Mouse (Mus musculus) embryonic facial prominence, embryonic 13.5 days (tissue): ENCODE data around the gene Uri1. TPM values are rescaled to one million over a fixed set of nuclear protein-coding genes. Genes with fewer than 3 reads are reported as not detected.
A peak's percentile ranks its signal among the peaks of the same experiment; 100 is the strongest.

Experiments
- ATAC-seq: fragments of 200-750 bp; cut with Nextera tagmentation; 2 replicates; pipeline ENCODE4 v1.8.0; 2017; ENCODE audit warnings: low read depth; ENCODE audit not compliant: insufficient number of reproducible peaks, insufficient read depth, low FRiP score, low TSS enrichment
- H3K27ac ChIP-seq: fragments of 300-500 bp; sonication (generic); 2 replicates; pipeline ENCODE4 v1.5.1; 2015; ENCODE audit warnings: moderate library complexity, mild to moderate bottlenecking, inconsistent platforms
- H3K27me3 ChIP-seq: fragments of 300-500 bp; sonication (generic); 2 replicates; pipeline ENCODE4 v1.6.1; 2015; ENCODE audit warnings: mild to moderate bottlenecking, inconsistent platforms
- H3K36me3 ChIP-seq: fragments of 300-500 bp; sonication (generic); 2 replicates; pipeline ENCODE4 v1.6.1; 2015; ENCODE audit warnings: mild to moderate bottlenecking, inconsistent platforms
- H3K4me1 ChIP-seq: fragments of 300-500 bp; sonication (generic); 2 replicates; pipeline ENCODE4 v1.6.1; 2015; ENCODE audit warnings: inconsistent platforms
- H3K4me2 ChIP-seq: fragments of 300-500 bp; sonication (generic); 2 replicates; pipeline ENCODE4 v1.6.1; 2015; ENCODE audit warnings: moderate library complexity, mild to moderate bottlenecking, inconsistent platforms
- H3K4me3 ChIP-seq: fragments of 300-500 bp; sonication (generic); 2 replicates; pipeline ENCODE4 v1.5.1; 2015; ENCODE audit warnings: mild to moderate bottlenecking, inconsistent platforms
- H3K9ac ChIP-seq: fragments of 300-500 bp; sonication (generic); 2 replicates; pipeline ENCODE4 v1.6.1; 2015; ENCODE audit warnings: mild to moderate bottlenecking, inconsistent platforms
- H3K9me3 ChIP-seq: fragments of 300-500 bp; sonication (generic); 2 replicates; pipeline ENCODE4 v1.6.1; 2016; ENCODE audit warnings: inconsistent platforms
- WGBS: fragments of 180-500 bp; shearing (Covaris S2); methylation state at CpG from one replicate; pipeline ENCODE4 v1.1.7; 2015; ENCODE audit warnings: mixed read lengths; 5-methylcytosine and 5-hydroxymethylcytosine counted together
- polyA plus RNA-seq: library from polyadenylated mRNA; unstranded; fragments of >200 nt; fragmentation: Nextera tagmentation; extraction: Ambion mirVana; gene quantifications from 2 replicates; pipeline ENCODE4 v1.2.1, GENCODE M21; 2015

The Uri1 gene
- polyA plus RNA-seq, 1 experiment from 2014 or later, result 44.4 TPM

GRCm38 (mm10) chr7:37918926-37919325 is 104.4 kb downstream of the Uri1 start:
- peaks cover 14% of the 10 kb centered on the region for H3K4me1 ChIP-seq
- H3K9me3 ChIP-seq, result 0 out of 2 replicates have a peak, but pooled peaks cover 3% of the 10 kb centered on the region
- H3K36me3 ChIP-seq, result no peaks in the 10 kb centered on the region
- H3K4me3 ChIP-seq, result no peak overlapping the region
- 53% methylated on average over 10 of the region's 10 CpGs for WGBS
- H3K4me2 ChIP-seq, result no peak overlapping the region
- no peaks in the 10 kb centered on the region for H3K27me3 ChIP-seq
- H3K9ac ChIP-seq, result no peak overlapping the region
- ATAC-seq, result no peak
- no peak overlapping the region for H3K27ac ChIP-seq

- no peak overlapping the region for H3K4me2 ChIP-seq
- 58% methylated on average over 18 of the region's 18 CpGs for WGBS
- no peak for ATAC-seq
- H3K36me3 ChIP-seq, result no peaks in the 10 kb centered on the region
- H3K9me3 ChIP-seq, result no peaks in the 10 kb centered on the region
- H3K4me1 ChIP-seq, result peaks cover 14% of the 10 kb centered on the region
- peak overlapping the region; percentile 27; the same call in 1 of the 2 replicates for H3K9ac ChIP-seq
- H3K4me3 ChIP-seq, result no peak overlapping the region
- no peak overlapping the region for H3K27ac ChIP-seq
- no peaks in the 10 kb centered on the region for H3K27me3 ChIP-seq
Observed at GRCm38 (mm10) chr7:37916762-37917439, 106.5 kb downstream of the Uri1 start.

- Histone ChIP-seq H3K9ac (no peak overlapping the region), H3K4me3 (no peak overlapping the region), H3K36me3 (no peaks in the 10 kb centered on the region)
Observed at GRCm38 (mm10) chr7:37911802-37912122, 111.6 kb downstream of the Uri1 start.

GRCm38 (mm10) chr7:37911114-37911801 is 112.1 kb downstream of the Uri1 start:
- Histone ChIP-seq H3K27me3 (no peaks in the 10 kb centered on the region), H3K36me3 (no peaks in the 10 kb centered on the region), H3K4me1 (peaks cover 10% of the 10 kb centered on the region; the same call in 1 of the 2 replicates), H3K4me3 (no peak overlapping the region), H3K27ac (no peak overlapping the region), H3K9ac (no peak overlapping the region), H3K4me2 (no peak overlapping the region), H3K9me3 (no peaks in the 10 kb centered on the region)
- WGBS, result 42% methylated on average over 5 of the region's 5 CpGs
- no peak for ATAC-seq

More at GRCm38 (mm10) chr7:37911802-37912122, 111.6 kb downstream of the Uri1 start:
- Histone ChIP-seq H3K27me3 (no peaks in the 10 kb centered on the region), H3K4me1 (peaks cover 14% of the 10 kb centered on the region), H3K27ac (no peak overlapping the region), H3K9me3 (no peaks in the 10 kb centered on the region), H3K4me2 (no peak overlapping the region)
- ATAC-seq, result no peak
- 13% methylated on average over 3 of the region's 3 CpGs for WGBS

- 86% methylated on average over 9 of the region's 9 CpGs for WGBS
- no peak overlapping the region for H3K9ac ChIP-seq
- no peaks in the 10 kb centered on the region for H3K27me3 ChIP-seq
- no peaks in the 10 kb centered on the region for H3K36me3 ChIP-seq
- ATAC-seq, result no peak
- H3K4me2 ChIP-seq, result no peak overlapping the region
- no peak overlapping the region for H3K4me3 ChIP-seq
- H3K27ac ChIP-seq, result no peak overlapping the region
- peaks cover 10% of the 10 kb centered on the region; the same call in 1 of the 2 replicates for H3K4me1 ChIP-seq
- H3K9me3 ChIP-seq, result no peaks in the 10 kb centered on the region
Observed at GRCm38 (mm10) chr7:37910161-37910560, 113.2 kb downstream of the Uri1 start.

Other genes with a start within 250 kb of the Uri1 start
- gene Zfp536, start 249.9 kb downstream of the Uri1 start, polyA plus RNA-seq, result 5.9 and 7.1 TPM in 2 replicates
- gene Ccne1, start 84.0 kb upstream of the Uri1 start, polyA plus RNA-seq, result 55.2 and 61.4 TPM in 2 replicates
- gene 1600014C10Rik, start 159.7 kb upstream of the Uri1 start, polyA plus RNA-seq, result 21.8 and 21.9 TPM in 2 replicates
- 3.8 and 3.9 TPM in 2 replicates for gene Plekhf1, start 204.5 kb upstream of the Uri1 start, polyA plus RNA-seq
- 66.1 and 76.6 TPM in 2 replicates for gene Pop4, start 247.9 kb upstream of the Uri1 start, polyA plus RNA-seq